Mouse (Mus musculus) 416B (cell line): ENCODE results near the gene Epn3.

Experiments
- DNase-seq: peaks from one replicate; pipeline ENCODE4 v3.0.0; 2011; ENCODE audit warnings: low read depth

Gene Epn3

DNA sequence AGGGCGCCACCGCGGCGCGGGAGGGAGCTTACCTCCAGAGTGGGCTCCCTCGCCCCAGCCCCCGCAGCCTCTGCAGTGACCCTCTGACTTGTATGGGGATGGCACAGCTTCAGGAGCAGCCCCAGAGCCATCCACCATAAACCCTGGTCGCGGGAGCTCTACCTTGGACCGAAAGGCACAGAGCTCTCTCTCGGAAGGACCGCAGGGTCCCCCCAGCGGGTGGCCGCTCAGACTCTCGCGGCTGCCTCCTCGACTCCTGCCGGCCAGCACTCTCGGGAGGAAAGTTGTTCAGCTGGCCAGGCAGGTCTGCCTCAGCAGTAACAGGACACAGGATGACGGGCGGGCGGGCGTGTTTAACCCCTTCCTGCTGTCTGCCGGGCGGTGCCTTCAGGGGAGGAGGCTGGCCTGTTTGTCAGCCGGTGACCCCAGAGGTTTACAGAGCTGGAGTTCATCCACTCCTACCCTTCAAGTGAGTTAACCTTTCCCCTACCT lies at the start of gene Epn3:
TSS of gene Epn3 (minus strand) at position 314 of the 492 bp plus-strand sequence.
- no peak for DNase-seq

DNA sequence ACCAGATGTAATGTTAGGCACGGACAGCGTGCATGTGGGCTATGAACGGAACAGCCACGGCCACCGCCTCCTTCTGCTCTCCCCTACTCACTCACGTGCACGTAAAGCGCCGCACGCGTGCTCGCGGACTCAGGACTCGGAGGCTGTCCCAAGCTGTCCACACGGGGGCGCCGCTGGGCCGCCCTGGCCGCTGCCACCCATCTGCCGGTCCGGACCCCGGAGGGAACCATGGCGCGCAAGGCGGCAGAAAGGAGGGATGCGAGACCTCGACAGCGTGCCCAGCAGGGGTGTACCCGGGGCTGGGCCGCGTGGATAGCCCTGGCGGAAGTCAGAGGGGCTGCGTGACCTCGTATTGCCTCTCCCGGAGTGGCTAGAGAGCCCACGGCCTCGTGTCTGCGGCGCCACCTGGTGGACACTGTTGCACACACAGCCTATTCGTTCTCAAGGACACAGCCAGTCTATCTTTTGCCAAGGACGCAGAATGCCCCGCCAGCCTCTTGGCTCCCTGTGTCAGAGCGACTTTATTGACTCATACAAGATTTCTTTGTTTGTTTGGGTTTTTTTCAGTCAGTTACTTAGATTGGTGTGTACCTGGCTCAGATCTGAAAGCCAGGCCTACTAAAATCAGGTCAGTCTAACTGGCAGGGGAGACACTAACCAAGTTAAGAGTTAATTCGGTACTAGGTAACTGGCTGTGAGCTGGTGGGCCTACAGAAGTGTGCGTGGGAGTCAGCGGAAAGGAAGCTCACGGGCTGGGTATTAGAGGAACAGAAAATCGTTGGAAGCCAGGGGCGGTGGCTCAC lies 49.3 kb upstream of the Epn3 start, which contains the start of gene Rsad1:
TSS of gene Rsad1 (minus strand) at position 368 of the 803 bp plus-strand sequence.
- peak; percentile 94 for DNase-seq

DNA sequence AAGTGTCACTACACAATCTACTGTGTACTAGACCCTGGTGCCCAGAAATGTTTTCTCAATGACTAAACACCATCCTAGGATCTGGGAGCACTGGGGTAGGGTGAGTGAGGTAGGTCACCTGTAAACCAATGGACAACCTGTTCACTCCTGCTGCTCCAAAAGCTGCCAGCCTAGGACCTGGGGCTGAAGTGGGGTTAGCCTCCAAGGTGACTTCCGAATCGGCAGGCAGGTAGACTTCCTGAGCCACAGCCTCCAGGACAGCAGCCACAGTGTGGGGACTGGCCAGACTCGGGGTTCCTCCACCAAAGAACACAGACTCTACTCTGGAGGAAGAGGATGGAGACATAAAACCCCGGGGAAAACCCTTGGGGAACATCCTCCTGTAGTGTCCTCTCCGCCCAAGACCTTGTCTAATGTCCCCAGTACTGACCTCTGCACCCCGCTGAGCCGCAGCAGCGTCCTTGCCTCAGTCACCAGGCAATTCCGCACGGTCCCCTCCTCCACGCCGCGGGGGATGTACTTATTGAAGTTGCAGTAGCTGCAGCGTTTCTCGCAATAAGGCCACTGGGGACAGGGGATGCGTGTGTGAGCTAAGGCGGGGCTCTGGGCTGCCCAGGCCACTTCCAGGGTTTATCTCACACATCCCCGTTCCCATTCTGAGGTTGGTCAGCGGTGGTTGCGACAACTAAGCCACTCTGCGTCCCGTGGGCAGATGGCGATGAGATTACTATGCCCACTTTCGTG lies 48.4 kb upstream of the Epn3 start:
- DNase-seq: no peak

DNA sequence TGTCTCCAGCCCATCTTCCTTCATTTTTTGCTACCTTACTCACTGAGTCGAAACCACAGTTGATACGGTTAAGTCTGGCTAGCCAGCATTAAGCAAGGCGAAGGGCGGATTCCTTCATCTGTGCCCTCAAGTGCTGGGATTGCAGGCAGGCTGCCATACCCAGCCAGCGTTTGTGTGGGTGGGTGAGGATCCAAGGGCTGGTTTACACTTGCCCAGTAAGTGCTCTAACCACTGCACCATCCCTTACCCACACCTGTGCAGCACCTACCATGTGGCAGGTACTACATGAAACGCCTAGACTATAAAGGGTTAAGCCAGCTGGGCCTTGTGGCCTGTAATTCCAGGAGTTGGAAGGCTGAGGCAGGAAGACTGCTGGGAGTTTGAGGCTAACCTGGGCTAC lies 47.5 kb upstream of the Epn3 start:
- DNase-seq: no peak

DNA sequence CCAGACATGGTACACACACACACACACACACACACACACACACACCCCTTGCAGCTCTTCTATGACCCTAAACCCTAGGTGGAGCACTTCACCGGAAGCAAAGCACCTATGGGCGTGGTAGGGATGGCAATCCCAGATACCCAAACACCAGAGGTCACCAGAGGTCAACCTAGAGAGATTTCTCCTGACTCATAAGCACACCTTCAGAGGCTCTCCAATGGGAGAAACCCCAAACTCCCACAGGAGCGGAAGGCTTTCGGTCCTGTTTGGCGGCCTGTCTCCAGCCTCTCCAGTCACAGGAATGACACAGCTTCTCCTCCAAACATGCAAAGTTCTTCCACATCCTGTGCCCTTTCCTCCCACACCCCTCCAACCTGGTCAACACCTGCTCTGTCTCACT lies 46.6 kb upstream of the Epn3 start:
- no peak for DNase-seq

DNA sequence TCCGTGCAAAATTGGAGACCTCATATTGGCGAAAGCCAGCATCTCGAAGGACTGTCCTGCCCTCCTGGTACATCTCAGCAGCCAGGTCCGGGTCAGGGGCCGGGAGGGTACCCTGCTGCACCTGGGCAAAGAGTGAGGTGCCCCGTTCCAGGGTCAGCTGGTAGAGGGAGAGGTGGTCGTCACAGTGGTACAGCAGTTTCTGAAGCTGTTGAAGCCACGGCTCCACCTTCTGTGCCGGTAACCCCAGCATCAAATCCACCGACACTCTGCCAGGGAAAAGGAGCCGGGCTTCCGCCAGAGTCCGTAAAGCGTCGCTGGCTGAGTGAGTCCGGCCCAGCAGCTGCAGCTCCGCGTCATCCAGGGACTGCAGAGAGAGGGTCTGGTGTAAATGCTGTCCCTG lies 44.6 kb upstream of the Epn3 start:
- DNase-seq: no peak

DNA sequence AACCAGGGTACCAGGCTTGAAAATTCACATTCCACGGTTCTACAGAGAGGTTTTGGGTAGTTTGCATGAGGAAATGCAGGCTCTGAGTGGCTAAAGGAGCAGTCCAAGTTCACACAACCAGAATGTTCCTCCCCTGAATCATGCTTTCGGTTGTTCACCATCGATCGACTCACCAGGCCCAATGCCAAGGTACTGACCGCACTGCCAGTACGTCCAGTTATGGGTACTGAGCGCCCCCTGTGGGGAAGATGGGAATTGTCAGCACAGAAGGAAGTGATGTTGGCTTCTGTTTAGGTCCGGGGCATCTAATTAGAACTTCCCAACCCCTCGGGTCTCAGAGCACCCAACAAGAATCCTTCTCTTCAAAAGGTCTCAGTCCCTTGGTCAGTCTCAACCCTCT lies 44.2 kb upstream of the Epn3 start:
- peak; percentile 93 for DNase-seq

DNA sequence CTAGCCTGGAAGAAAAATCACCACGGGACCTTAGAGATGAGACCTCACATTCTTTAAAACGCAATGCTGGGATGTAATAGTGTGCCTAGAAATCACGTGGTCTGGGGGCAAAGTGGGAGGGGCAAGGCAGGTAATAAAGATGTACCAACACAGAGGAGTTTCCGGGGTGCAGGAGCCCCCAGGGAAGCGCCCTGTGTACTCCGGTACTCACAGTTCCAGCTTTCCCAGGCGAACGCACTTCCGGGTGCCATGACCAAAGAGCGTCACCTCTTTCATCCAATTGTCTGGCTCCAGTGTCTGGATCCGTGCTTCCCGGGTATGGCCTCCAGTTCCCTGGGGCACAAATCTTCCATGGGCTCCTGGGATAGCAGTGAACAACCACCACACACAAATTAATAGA lies 43.6 kb upstream of the Epn3 start:
- no peak for DNase-seq

DNA sequence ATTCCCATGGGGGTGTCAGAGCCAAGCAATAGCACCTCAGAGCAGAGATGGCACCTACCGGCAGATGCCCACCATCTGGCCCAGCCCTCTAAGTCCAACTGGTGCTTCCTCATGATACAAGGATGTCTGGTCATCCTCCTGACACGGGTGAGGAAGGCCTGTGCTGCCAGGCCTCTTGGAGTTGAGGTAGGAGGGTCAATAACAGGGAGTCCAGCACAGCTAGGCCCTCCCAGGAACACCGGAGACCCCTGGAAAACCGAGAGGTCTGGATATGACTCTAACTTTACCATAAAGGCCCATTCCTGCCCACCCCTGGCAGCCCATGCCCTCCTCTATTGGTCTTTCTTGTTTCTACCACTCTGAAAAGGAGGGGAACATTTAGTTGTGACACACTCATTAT lies 42.6 kb upstream of the Epn3 start:
- no peak for DNase-seq

DNA sequence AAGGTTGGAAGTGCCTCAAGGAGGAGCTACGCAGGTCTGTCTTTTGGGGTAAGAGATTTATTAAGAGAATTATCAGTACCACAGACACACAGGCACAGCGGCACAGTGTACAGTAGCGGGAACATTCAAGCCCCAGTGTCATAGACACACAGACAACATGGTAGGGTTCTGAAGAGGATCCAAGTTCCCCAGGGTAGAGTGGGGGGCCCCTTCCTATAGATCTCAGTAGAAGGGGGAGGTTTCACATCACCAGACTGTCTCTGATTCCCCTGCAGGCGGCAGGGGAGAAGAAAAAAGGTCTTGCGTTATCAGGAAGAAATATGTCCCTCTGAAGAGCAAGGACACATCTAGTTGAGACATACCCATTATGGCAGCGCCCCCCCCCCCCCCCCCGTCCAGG lies 40.0 kb upstream of the Epn3 start:
- DNase-seq: no peak

DNA sequence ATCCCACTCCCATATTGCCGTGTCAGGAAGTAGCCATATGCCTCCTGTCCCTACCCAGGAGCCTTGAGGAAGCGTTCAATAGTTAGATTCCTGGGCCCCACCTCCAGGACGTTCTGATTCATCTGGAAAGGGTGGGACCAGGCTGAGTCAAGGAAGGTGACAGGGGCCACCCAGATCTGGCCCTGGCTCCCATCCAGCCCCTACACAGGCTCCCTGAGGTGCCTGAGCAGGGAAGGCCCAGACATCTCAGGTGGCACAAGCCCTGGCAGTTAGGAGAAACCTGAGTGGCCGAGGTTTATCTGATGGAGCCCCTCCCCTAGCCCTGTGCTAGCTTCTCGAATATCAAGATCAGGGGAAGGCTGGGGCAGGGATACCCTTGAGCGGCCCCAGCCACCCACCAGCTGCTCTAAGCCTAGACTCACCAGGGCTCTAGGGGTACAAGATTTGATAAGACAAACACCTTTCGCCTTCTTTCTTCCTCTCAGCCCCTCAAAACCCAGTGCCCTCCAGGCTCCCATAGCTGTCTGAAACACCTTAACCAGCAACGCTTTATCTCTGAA lies 39.0 kb upstream of the Epn3 start:
- no peak for DNase-seq

DNA sequence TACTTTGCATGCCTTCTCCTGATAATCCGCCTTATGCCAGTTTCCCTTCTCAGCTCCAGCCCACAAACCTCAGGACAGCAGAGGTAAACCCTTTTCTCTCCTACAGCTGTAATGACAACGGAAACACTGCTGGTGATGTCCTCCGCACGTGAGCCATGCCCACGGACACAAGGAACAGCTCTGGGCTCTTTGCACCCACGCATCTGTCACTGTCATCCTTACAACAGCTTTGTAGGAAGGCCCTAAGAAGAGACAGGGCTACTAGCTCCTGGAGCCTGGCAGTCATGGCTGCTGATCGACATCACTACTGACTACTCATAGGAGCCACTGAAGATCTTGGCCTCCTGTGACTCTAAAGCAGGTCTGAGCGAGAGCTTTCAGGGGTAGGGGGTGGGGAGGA lies 33.4 kb upstream of the Epn3 start:
- DNase-seq: no peak

DNA sequence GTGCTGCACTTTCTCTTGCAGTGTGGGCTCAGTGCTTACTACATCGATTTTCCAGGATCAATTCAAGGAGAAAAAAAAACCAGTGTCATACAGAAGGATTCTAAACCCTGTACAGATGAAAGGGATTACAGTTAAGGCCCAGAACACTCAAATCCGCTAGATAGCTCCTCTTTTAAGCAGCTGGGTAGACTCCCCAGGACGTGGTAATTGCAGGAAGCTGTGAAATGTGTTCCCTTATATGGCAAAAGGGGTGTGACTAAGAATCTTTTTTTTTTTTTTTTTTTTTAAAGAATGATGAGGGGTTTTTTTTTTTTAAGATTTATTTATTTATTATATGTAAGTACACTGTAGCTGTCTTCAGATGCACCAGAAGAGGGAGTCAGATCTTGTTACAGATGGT lies 29.1 kb upstream of the Epn3 start:
- peak; percentile 29 for DNase-seq

DNA sequence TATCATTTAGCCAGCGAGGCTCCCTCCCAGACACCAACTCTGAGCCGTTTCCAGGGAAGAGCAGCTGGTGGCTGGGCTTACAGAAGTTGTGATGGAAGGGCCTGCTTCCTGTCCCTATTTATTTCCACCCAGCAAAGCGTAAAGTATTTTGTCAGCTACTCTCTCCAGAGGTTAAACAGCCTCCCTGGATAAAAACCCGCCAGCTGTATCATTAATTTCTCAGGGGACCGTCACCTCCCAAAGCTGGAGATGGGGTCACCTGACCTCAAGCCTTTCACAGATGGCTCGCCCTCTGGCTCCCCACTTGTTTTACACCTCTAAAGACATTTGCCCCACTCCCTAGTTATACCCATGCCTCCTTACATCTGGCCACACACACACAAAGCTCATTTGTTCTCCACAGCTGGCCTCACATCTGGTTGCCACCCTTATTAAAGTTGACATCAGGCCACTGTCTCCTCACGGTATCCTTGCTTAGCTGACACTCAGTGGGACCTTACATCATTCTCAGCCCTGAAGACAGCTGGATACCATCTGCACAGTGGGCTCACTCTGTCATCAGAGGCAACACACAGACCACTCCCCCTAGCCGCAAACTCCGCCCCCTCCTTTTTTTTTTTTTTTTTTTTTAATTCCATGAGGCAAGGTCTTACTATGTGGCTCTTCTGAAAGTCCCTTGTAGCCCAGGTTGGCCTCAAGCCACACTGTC lies 26.6 kb upstream of the Epn3 start:
- peak; percentile 34 for DNase-seq

DNA sequence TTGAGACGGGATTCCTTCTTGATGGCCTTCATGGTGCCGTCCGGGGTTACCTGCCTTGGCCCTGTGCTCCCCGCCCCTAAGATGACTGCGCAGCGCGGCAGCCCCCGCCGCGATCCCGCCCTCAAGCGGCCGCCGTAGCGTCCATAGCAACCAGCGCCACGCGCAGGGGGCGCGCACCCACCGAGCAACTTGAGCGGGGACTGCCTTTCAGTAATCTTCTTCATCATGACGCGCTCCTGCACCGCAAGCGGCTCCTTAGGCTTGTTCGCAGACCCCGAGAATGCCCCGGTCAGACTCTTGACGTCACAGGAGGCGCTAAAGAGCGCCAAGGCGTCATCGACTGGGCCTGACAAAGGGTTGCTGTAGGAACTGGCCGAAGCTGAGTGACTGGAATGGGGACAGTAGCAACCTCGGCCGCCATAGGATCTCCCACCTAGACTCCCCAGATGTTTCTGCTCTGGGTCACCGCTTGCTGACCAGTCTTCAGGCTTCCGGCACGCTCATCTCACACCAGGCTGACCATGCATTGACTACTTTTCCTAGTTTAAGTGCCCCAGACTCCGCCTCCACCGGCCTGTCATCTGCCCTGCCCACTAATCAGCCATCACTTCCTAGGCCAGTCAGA lies 21.6 kb upstream of the Epn3 start, which contains the start of gene Mycbpap:
TSS of gene Mycbpap (minus strand) at position 524 of the 625 bp plus-strand sequence.
- DNase-seq: no peak

DNA sequence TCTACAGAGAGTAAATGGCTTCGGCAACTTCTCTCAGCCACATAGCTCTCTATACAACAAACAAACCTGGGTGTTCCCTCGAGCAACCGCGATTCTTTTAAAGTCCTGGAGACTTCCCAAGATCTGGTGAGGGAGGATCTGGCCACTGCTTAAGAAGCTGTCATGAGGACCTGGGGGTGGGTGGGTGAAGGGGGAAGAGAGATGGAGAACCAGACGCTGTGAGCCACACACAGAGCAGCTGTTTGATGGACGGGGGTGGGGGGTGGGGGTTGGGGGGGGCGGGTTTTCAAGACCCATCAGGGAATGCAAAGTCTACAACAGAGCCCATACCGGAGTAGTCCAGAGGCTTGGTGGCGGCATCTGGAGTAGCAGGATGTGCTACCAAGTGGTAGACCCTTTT lies 13.7 kb upstream of the Epn3 start:
- no peak for DNase-seq

DNA sequence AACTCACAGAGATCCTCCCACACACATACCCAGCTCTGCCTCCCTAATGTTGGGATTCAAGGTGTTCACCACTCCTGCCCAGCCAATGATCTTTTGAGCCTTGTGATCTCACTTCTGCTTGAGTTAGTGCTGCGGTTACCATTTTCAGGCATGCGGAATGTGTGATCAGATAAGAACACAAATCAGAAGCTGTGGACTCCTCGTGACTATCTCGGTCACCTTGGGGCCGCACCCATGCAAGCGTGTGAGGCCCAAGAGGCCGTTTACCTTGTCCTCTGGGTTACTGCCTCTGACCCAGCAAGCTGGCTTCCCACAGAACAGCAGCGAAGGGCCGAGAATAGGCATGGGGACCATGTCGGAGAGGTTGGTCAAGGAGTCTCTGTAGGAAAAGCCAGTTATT lies 9.2 kb upstream of the Epn3 start:
- DNase-seq: no peak

DNA sequence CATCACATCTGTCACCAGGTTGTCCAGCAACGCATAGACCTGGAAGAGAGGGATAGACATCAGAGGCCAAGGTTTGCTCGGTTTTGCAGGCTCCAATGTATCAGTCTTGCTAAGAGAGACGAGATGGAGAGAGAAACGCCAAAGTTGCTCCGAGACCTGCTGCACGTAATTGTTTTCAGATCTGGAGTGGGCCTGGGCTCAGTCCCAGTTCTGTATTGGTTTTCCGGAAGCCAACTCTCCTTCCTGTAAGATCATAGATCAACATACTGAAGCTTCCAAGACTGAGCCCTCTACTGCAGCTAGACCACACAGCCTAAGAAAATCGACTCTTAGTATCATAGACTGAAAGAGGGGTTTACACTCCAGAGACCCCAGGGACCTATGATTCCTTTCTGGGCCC lies 1.7 kb upstream of the Epn3 start:
- no peak for DNase-seq

DNA sequence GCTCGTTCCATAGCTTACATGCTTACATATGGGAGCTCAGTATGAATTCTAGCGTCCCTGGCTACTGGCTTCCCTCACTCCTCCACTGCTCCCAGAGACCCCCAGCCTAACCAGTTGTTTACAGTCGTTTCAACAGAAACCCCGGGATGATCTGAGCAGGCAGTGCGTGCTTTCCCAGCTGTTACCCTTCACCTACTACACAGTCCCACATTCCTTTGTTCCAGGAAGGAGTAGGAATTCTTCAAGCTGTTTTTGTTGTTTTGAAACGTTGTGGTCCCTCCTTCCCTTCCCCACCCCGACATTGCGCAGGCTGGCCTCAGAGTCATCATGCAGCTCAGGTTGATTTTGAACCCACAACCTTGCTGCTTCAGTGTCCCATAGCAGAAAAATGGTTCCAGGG lies 588 bp upstream of the Epn3 start:
- DNase-seq: no peak

DNA sequence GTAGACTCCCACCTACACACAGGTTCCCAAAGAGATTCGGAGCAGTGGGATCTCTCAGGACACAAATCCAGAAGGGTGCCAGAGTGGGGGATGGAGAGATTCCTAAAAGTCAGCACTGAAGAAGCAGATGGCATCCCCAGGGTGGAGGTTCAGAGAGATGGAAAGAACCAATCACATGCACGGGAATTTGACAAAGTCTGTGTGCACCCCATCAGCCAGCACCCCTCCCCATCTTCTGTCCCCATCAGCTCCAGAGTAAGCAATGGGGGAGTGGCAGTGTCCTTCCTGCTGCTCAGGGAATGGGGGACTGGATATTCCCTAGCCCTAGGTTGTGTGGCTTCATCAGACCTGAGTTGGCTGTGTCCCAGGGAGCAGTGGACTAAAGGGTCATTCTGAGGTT lies 739 bp downstream of the Epn3 start:
- no peak for DNase-seq

DNA sequence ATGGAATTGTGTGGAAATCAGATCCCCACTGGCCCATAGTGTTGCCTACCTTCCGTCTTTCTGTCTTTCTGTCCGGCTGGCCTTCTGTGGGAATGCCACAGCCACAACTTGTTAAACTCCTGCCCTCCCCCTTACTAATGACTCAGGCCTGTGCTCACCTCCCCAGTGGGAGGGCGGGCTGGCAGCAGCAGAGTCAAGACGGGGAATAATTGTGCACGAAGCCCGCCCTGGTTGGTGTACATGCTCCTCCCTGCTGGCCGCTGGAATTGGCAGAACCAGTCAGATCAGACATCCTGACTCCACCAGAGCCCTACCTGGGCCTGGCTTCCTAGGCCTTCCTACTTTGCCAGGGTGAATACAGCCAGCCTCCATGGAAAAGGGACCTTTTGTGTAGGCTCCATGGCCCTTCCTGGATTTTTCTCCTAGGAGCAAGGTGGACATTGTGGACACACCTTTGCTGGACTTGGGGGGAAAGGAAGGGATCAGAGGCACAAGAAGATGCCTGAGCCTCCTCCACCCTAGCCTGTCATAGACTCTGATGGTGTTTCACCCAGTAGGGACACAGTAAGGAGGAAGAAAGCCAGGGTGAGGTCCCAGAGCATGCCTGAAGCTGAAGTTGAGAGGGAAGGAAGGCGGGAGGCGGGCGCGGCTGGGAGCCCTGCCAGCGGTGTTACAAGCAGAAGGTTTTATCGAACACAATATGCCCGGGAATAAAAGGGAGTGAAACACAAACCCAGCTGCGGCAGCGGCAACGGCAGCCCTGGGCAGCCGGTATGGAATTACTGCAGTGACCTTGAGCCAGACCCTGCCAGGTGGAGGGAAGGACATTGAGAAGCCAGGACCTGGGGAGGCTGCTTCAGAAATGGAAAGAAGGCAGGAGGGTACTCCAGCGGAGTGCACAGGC lies 1.4 kb downstream of the Epn3 start:
- no peak for DNase-seq
